Mouse (Mus musculus): ENCODE measurements around the gene Coro7.

DNA sequence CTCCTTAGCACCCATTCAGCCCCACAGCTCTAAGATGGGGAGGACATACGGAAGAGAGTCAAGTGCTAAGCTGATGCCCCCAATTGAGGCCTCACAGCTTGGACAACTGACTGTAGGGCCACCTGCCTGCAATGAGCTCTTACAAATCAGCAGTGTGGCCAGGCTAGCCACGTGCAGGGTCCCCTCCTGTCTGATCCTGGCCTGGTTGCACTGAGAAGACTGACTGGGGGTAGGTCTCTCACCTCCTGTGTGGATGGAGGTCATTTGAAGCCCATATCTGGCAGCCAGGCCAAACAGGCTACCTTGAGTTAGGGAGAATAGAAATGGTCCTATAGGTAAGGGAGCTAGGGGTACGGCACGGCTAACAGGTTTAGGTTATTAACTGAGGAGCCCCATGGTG, 33.7 kb downstream of the Coro7 start:
- TF ChIP-seq CTCF (IDR thresholded peaks at IDR 0.05) (no peak), EP300 (IDR thresholded peaks at IDR 0.05) (no peak)
